Mouse (Mus musculus): Measurements from ENCODE around the gene Neb. TPM values are rescaled to one million over a fixed set of nuclear protein-coding genes. Genes with fewer than 3 reads are reported as not detected.

The Neb gene
- polyA plus RNA-seq (2014; fragmentation: Nextera tagmentation; extraction: Ambion mirVana): 0.11 and 0.29 TPM in 2 replicates

- WGBS: 58% methylated on average over 7 of the region's 7 CpGs
- Histone ChIP-seq H3K27me3 (ENCODE audit: control insufficient read depth, insufficient read depth, low read length) (no peaks in the 10 kb centered on the region), H3K4me3 (ENCODE audit: low read depth, low read length) (no peak within 1 kb of the TSS), H3K27ac (ENCODE audit: low read depth, low read length) (no peak within 1 kb of the TSS), H3K9ac (ENCODE audit: low read length) (no peak within 1 kb of the TSS), H3K4me2 (no peak within 1 kb of the TSS), H3K4me1 (ENCODE audit: control insufficient read depth, insufficient read depth, low read length) (no peaks in the 10 kb centered on the region), H3K9me3 (ENCODE audit: control insufficient read depth, low read length) (no peaks in the 10 kb centered on the region), H3K36me3 (ENCODE audit: control insufficient read depth, insufficient read depth, low read length) (no peaks in the 10 kb centered on the region)
- DNase-seq (ENCODE audit: low spot score, missing footprints) (no peak), ATAC-seq (ENCODE audit: low FRiP score) (no peak)
Measured at GRCm38 (mm10) chr2:52378448-52378804, at the start of gene Neb. TSS of gene Neb (minus strand) at chr2:52378474.

- Histone ChIP-seq H3K4me2 (no peak overlapping the region), H3K27me3 (ENCODE audit: control insufficient read depth, insufficient read depth, low read length) (no peaks in the 10 kb centered on the region), H3K27ac (ENCODE audit: low read depth, low read length) (no peak overlapping the region), H3K4me3 (ENCODE audit: low read depth, low read length) (no peak overlapping the region), H3K4me1 (ENCODE audit: control insufficient read depth, insufficient read depth, low read length) (peaks cover 7% of the 10 kb centered on the region; the same call in 1 of the 2 replicates), H3K9me3 (ENCODE audit: control insufficient read depth, low read length) (no peaks in the 10 kb centered on the region), H3K36me3 (ENCODE audit: control insufficient read depth, insufficient read depth, low read length) (no peaks in the 10 kb centered on the region), H3K9ac (ENCODE audit: low read length) (no peak overlapping the region)
- no peak for ATAC-seq (ENCODE audit: low FRiP score)
- no peak for DNase-seq (ENCODE audit: low spot score, missing footprints)
- whole genome bisulfite sequencing: 89% methylated on average over 3 of the region's 3 CpGs
Measured at GRCm38 (mm10) chr2:52427383-52427782, 49.1 kb upstream of the Neb start.

- DNase-seq (ENCODE audit: low spot score, missing footprints): no peak
- H3K27ac ChIP-seq (ENCODE audit: low read depth, low read length): no peak overlapping the region
- no peaks in the 10 kb centered on the region for H3K36me3 ChIP-seq (ENCODE audit: control insufficient read depth, insufficient read depth, low read length)
- WGBS: 92% methylated on average over 3 of the region's 3 CpGs
- peaks cover 12% of the 10 kb centered on the region; the same call in 1 of the 2 replicates for H3K4me1 ChIP-seq (ENCODE audit: control insufficient read depth, insufficient read depth, low read length)
- H3K4me2 ChIP-seq: no peak overlapping the region
- H3K9me3 ChIP-seq (ENCODE audit: control insufficient read depth, low read length): no peaks in the 10 kb centered on the region
- H3K4me3 ChIP-seq (ENCODE audit: low read depth, low read length): no peak overlapping the region
- H3K9ac ChIP-seq (ENCODE audit: low read length): no peak overlapping the region
- no peak for ATAC-seq (ENCODE audit: low FRiP score)
- no peaks in the 10 kb centered on the region for H3K27me3 ChIP-seq (ENCODE audit: control insufficient read depth, insufficient read depth, low read length)
Measured at GRCm38 (mm10) chr2:52426041-52426440, 47.8 kb upstream of the Neb start.

DNA sequence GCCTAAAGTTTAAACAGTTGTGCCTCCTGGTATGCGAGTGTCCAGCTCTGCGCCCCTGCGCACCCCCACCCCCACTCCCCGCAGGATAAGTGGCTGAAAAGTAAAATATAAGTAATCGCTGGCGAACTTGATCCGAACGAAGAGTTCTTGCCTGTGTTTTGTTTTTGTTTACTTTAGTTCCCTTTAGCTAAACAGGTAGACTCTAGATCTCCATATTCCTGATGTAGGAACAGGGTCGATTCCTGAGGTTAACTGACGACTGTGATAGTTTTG, 47.2 kb upstream of the Neb start:
- Histone ChIP-seq H3K9me3 (ENCODE audit: control insufficient read depth, low read length) (no peaks in the 10 kb centered on the region), H3K9ac (ENCODE audit: low read length) (peak overlapping the region; percentile 93), H3K4me3 (ENCODE audit: low read depth, low read length) (peak overlapping the region; percentile 93), H3K4me2 (peak overlapping the region; percentile 69), H3K36me3 (ENCODE audit: control insufficient read depth, insufficient read depth, low read length) (no peaks in the 10 kb centered on the region), H3K4me1 (ENCODE audit: control insufficient read depth, insufficient read depth, low read length) (peaks cover 12% of the 10 kb centered on the region; the same call in 1 of the 2 replicates), H3K27ac (ENCODE audit: low read depth, low read length) (no peak overlapping the region), H3K27me3 (ENCODE audit: control insufficient read depth, insufficient read depth, low read length) (no peaks in the 10 kb centered on the region)
- ATAC-seq (ENCODE audit: low FRiP score): no peak
- WGBS: 25% methylated on average over 10 of the region's 10 CpGs
- no peak for DNase-seq (ENCODE audit: low spot score, missing footprints)

DNA sequence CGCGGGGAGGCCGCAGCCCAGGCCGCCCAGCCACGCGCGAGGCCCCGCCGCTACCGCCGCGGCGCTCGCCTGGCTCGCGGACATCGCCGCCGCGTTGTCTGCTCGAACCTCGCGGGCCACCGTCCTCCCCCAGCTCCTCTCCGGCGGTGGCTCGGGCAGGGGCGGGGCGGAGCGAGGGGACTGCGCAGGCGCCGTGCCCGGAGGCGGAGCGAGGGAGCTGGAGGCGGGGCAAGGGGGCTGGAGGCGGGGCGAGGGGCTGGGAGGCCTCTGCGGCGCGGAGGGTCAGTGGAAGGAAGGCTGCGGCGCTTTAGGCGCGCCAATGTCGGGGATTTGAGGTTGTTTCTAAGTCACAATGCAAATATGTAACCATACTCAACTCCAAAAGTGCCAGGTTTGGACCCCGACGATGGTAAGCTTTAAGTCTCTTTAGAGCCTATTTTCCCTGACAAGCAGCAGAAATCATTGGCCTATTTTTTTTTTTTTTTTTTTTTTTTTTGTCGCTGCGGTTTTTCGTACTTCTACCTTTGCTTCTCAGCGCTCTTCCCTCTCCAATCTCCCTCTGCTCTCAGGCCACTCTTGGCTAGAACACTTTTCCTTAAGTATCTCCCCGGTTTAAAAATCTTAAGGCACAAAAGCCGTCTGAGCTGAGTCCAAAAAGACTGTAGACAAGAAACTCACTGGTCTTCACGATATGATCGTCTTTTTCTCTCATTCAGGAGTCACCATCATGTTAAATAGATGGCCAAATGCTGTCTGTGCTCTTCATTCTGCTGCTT, 46.7 kb upstream of the Neb start, which contains the start of gene Arl5a:
Arl5a (minus strand) TSS at position 155 of the 776 bp plus-strand sequence.
- Histone ChIP-seq H3K4me2 (peak within 1 kb of the TSS; percentile 69), H3K9ac (ENCODE audit: low read length) (peak within 1 kb of the TSS; percentile 93), H3K9me3 (ENCODE audit: control insufficient read depth, low read length) (no peaks in the 10 kb centered on the region), H3K4me1 (ENCODE audit: control insufficient read depth, insufficient read depth, low read length) (peaks cover 12% of the 10 kb centered on the region; the same call in 1 of the 2 replicates), H3K4me3 (ENCODE audit: low read depth, low read length) (peak within 1 kb of the TSS; percentile 93), H3K36me3 (ENCODE audit: control insufficient read depth, insufficient read depth, low read length) (no peaks in the 10 kb centered on the region), H3K27me3 (ENCODE audit: control insufficient read depth, insufficient read depth, low read length) (no peaks in the 10 kb centered on the region), H3K27ac (ENCODE audit: low read depth, low read length) (peak within 1 kb of the TSS; percentile 67)
- ATAC-seq (ENCODE audit: low FRiP score) (peak; percentile 96), DNase-seq (ENCODE audit: low spot score, missing footprints) (peak; percentile 100)
- 1% methylated on average over 39 of the region's 57 CpGs for WGBS

- Histone ChIP-seq H3K4me3 (ENCODE audit: low read depth, low read length) (peak overlapping the region; percentile 93), H3K9ac (ENCODE audit: low read length) (peak overlapping the region; percentile 93), H3K4me2 (peak overlapping the region; percentile 57), H3K4me1 (ENCODE audit: control insufficient read depth, insufficient read depth, low read length) (peaks cover 12% of the 10 kb centered on the region; the same call in 1 of the 2 replicates), H3K27ac (ENCODE audit: low read depth, low read length) (peak overlapping the region; percentile 67), H3K36me3 (ENCODE audit: control insufficient read depth, insufficient read depth, low read length) (no peaks in the 10 kb centered on the region), H3K27me3 (ENCODE audit: control insufficient read depth, insufficient read depth, low read length) (no peaks in the 10 kb centered on the region), H3K9me3 (ENCODE audit: control insufficient read depth, low read length) (no peaks in the 10 kb centered on the region)
- WGBS: under 1% methylated on average over 42 of the region's 42 CpGs
- ATAC-seq (ENCODE audit: low FRiP score) (peak; percentile 91), DNase-seq (ENCODE audit: low spot score, missing footprints) (peak; percentile 95)
Measured at GRCm38 (mm10) chr2:52424248-52424728, 46.0 kb upstream of the Neb start.

GRCm38 (mm10) chr2:52423611-52424247, 45.5 kb upstream of the Neb start:
- H3K4me3 ChIP-seq (ENCODE audit: low read depth, low read length): peak overlapping the region; percentile 93
- ATAC-seq (ENCODE audit: low FRiP score) (no peak), DNase-seq (ENCODE audit: low spot score, missing footprints) (peak; percentile 91)
- H3K27ac ChIP-seq (ENCODE audit: low read depth, low read length): no peak overlapping the region
- peak overlapping the region; percentile 57 for H3K4me2 ChIP-seq
- no peaks in the 10 kb centered on the region for H3K27me3 ChIP-seq (ENCODE audit: control insufficient read depth, insufficient read depth, low read length)
- peaks cover 12% of the 10 kb centered on the region; the same call in 1 of the 2 replicates for H3K4me1 ChIP-seq (ENCODE audit: control insufficient read depth, insufficient read depth, low read length)
- no peaks in the 10 kb centered on the region for H3K36me3 ChIP-seq (ENCODE audit: control insufficient read depth, insufficient read depth, low read length)
- H3K9me3 ChIP-seq (ENCODE audit: control insufficient read depth, low read length): no peaks in the 10 kb centered on the region
- 5% methylated on average over 16 of the region's 16 CpGs for WGBS
- peak overlapping the region; percentile 93 for H3K9ac ChIP-seq (ENCODE audit: low read length)

- DNase-seq (ENCODE audit: low spot score, missing footprints) (no peak), ATAC-seq (ENCODE audit: low FRiP score) (no peak)
- 65% methylated on average over 8 of the region's 8 CpGs for WGBS
- Histone ChIP-seq H3K36me3 (ENCODE audit: control insufficient read depth, insufficient read depth, low read length) (no peaks in the 10 kb centered on the region), H3K9me3 (ENCODE audit: control insufficient read depth, low read length) (no peaks in the 10 kb centered on the region), H3K4me1 (ENCODE audit: control insufficient read depth, insufficient read depth, low read length) (peaks cover 12% of the 10 kb centered on the region; the same call in 1 of the 2 replicates), H3K27me3 (ENCODE audit: control insufficient read depth, insufficient read depth, low read length) (no peaks in the 10 kb centered on the region), H3K9ac (ENCODE audit: low read length) (peak overlapping the region; percentile 93), H3K4me3 (ENCODE audit: low read depth, low read length) (peak overlapping the region; percentile 93), H3K4me2 (peak overlapping the region; percentile 57), H3K27ac (ENCODE audit: low read depth, low read length) (no peak overlapping the region)
Measured at GRCm38 (mm10) chr2:52422871-52423610, 44.8 kb upstream of the Neb start.

All from midbrain, embryonic 11.5 days (tissue).